Mouse (Mus musculus) large intestine, adult 2 months (tissue): ENCODE measurements around the gene Serhl. TPM values are rescaled to one million over a fixed set of nuclear protein-coding genes. Genes with fewer than 3 reads are reported as not detected.
"Not testable (repeated sequence)": the region's sequence is repeated elsewhere in the genome, so short reads cannot be mapped to it uniquely, and the experiment has no call there.

Experiments used
- DNase-seq: peaks from one replicate; pipeline ENCODE4 v3.0.0-alpha.2; 2012; ENCODE audit warnings: low read depth, low spot score
- WGBS: fragments of 180-500 bp; shearing (Covaris S2); methylation state at CpG from one replicate; pipeline ENCODE4 v1.1.7; 2018; 5-methylcytosine and 5-hydroxymethylcytosine counted together
- polyA plus RNA-seq: library from polyadenylated mRNA; depleted of rRNA; stranded (reverse); fragments of >200 nt; gene quantifications from 2 replicates; pipeline ENCODE4 v1.2.3, GENCODE M21; 2012; rRNA removed

Gene Serhl
- 118 and 174 TPM in 2 replicates for polyA plus RNA-seq

DNA sequence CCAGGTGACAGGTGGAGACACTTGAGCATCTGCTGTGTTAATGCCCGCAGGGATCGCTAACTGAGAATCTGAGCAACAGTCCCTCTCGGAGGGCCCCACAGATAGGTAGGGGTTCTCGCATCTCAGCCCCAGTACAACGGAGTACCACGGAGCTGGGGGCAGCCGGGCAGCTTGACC lies at the start of gene Serhl:
Gene Serhl, plus strand, starts transcription at position 78 of the 177 bp plus-strand sequence.
- WGBS, result 62% methylated on average over 7 of the region's 7 CpGs
- no peak for DNase-seq

DNA sequence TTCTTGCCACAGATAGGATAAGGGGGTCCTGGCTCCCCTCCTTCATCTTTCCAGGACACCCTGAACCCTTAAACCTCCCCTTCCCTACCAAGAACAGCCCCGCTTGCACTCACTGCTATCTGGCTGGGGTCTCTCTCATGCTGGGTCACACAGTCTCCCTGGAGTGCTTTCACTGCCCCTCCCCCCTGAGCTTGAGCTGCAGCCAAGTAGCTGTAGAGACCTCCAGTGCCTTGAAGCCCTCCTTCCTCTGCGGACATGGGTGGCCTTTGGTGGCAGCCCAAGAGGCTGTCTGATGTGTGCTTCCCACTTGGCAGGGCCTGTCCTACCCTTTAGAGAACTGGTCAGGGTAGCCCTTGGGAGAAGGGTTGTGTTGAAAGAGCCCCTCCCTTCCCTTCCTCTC lies 49.1 kb upstream of the Serhl start:
- DNase-seq, result no peak
- 83% methylated on average over 2 of the region's 2 CpGs for WGBS

DNA sequence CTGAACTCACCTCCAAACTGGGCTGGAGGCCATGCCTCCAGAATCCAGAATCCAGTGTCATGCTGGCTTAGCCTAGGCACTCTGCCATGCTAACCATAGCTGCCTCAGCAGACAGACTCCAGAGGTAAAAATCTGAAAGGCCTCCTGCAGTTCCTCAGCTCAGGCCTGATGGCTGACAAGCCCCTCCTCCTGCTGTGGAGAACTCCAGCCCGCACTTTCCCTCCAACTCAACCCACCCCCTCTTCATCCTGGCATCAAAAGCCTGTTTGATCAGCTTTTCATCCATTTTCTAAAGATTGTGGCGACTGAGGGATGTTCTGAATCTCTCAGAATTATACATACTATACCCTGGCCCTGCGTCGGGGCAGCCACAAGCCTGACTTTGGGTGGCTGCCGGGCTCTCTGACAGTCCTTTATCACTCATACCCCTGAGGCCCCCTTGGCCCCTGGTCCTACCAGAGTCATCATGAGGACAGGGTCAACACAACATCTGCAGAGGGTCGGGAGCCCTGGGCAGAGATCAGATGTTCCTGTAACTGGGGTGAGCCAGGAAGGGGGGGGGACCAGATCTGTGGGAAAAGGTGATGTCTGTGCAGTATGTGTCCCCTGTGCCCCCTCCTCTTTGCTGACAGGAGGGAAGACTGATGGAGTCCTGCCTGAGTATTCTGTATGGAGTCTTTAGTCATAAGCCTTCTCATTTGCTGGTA lies 46.5 kb upstream of the Serhl start:
- no peak for DNase-seq
- 55% methylated on average over 6 of the region's 6 CpGs for WGBS

DNA sequence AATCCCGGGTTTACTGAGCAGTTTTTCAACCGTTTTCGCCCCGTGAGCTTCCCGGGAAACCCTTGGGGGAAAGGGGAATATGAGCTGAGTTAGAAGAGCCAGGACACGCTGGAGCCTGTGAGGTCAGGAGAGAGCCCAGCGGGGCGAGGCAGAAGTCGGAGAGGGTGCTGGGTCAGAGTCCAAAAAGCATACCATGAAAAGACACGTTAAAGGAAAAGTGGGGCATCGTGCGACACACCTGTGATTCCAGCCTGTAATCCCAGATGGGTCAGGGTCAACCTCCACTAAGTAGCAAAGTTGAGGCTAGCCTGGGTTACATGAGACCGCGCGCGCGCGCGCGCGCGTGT lies 46.0 kb upstream of the Serhl start:
- WGBS, result 55% methylated on average over 22 of the region's 22 CpGs
- no peak for DNase-seq

DNA sequence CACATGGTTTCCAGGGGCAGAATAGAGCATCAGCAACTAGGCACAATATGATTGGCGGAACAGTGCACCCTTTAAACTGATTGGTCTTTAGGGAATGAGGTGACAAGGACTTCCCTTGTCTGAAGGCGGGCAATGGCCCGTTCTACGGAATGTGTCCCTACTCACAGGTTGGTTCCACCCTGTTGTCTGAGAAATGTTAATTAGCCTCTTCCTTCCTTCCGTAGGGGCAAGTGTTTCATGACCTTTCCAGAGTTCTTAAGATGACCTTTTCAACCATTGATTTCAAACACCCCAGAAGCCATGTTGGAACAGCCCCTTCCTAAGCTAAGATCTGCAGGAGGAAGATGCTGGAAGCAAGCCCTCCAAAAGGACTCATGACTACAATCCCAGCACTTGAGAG lies 43.7 kb upstream of the Serhl start:
- not testable (repeated sequence) for DNase-seq
- 90% methylated on average over 5 of the region's 5 CpGs for WGBS

DNA sequence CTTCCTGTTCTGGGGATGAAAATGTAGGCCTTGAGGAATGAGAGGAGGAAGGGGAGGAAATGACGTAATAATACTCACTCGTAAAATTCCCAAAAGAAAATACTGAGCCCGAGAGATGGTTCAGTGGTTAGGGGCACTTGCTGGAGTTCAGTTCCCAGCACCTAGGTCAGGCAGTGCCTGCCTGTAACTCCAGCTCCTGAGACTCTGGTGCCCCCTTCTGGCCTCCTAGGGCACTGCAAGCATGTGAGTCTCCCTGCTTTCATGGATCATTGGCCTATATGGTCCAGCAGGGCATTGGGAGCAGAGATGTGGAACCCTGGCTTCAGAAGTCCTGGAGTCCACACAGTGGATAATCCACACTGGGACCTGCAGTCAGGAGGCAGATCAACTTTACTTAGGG lies 43.0 kb upstream of the Serhl start:
- 96% methylated on average over 3 of the region's 3 CpGs for WGBS
- DNase-seq, result no peak

DNA sequence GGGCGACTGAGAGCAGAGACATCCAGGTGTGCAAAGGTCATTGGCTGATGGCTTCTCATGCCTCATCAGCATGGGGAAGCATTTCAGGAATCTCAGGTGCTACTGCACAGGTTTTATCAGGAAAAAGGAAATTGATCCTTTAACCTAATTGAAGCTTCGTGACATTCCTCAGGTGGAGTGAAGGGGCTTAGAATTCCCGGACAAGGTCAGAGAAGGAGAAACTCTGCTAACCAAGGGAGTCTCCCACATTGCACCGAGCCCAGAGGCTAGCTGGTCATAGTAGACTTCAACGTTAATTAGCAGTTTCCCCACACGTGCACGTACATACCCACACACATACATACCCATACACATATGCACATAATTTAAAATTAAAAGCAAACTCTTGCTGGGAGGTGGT lies 42.6 kb upstream of the Serhl start:
- no peak for DNase-seq
- 84% methylated on average over 7 of the region's 7 CpGs for WGBS

DNA sequence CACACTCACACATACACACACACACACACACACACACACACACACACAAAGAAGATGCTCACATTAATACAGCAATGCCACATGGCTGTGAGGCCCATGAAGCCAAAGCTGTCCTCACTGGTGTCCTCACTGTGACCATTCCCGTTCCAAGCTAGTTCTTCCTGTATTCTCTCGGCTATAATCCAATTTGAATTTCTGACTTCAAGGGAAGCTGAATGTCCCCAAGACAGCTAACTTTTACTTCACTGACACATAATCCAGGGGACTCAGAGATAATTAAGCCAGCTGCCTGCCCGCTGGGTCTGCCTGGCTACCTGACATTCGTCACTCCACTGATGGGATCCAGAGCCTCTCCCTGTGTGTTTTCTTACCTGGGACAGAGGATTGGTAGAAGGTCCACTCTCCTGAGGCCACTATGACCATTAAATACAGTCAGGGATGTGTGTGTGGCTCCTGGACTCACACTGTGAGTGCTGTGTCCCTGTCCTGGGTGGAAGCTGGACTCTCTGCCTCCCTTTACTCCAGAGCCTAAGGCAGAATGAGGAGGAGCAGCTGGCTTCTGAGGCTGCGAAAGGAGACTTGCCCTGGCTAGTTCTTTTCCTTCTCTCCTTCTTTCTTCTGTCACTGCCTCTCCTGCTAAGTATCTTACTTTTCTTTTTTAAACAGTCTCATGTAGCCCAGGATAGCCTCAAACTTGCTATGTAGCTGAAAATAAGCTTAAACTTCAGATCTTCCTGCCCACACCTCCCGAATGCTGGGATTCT lies 36.8 kb upstream of the Serhl start:
- 89% methylated on average over 6 of the region's 6 CpGs for WGBS
- DNase-seq, result no peak

DNA sequence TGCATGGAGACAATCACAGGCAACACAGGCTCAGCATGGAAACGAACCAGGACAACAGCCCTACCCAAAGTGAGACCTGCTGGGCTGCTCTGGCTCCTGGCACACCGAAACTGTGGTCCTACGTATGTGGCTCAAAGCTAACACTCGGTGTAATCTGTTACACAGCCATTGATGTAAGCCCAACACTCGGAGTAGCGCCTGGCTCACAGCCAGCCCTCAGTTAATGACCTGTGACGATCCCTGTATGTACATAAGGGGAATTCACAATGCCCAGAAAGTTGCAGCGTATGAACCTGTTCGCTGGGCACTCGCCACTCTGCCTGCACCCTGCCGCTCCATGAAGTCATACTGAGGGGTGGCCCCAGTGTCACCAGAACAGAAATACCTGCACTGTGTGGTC lies 36.0 kb upstream of the Serhl start:
- no peak for DNase-seq
- 26% methylated on average over 11 of the region's 11 CpGs for WGBS

DNA sequence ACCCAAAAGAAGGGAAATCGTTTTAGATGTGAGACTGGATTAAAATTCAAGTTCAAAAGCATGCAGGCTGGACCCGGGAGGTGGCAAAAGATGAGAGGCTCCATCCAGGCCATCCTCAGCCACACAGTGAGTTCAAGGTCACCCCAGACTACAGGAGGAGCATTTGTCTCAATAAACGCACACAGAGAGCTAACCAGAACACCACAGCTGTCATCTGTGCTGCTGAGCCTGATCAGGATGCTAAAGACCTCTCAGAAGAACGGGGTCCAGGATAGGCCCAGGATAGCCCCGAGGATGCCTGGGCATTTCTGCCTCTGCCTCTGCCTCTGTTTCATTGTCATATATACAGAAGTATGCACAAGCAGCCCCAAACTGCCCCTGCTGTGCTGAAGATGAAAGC lies 33.7 kb upstream of the Serhl start:
- 55% methylated on average over 5 of the region's 5 CpGs for WGBS

DNA sequence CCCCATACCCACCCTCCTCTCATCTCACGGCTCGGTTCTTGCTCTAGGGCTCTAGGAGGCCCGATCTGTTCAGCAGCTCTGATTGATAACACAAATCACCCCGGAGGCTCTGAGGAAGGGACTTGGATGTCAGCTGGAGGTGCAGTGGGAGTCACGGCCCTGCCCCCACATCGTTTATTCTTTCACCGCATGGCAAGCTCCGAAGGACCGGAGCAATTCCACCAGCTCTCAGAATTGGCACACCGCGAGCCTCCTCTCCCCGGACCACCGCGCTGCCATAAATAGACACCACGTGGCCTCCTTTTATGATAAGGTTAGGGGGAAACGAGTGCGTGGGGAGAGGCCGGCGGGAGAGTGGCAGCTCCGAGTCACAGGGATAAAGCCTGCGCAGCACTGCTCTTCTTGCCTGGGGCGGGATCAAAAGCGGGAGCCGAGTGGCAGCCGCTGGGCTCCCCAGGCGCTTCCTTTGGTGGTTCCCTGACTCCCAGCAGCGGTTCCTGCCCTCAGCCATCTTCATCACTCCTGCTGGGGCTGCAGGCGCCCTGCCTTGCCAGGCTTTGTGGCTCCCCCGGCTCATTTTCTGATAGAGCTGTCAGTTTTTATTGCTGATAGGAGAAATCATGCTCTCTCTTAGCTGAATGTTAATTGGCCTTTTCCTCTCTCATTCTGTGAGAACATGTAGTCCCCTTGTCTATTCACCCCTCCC lies 32.8 kb upstream of the Serhl start:
- 1% methylated on average over 29 of the region's 29 CpGs for WGBS
- no peak for DNase-seq

More for the DNA sequence above, 33.7 kb upstream of the Serhl start:
- DNase-seq, result no peak

DNA sequence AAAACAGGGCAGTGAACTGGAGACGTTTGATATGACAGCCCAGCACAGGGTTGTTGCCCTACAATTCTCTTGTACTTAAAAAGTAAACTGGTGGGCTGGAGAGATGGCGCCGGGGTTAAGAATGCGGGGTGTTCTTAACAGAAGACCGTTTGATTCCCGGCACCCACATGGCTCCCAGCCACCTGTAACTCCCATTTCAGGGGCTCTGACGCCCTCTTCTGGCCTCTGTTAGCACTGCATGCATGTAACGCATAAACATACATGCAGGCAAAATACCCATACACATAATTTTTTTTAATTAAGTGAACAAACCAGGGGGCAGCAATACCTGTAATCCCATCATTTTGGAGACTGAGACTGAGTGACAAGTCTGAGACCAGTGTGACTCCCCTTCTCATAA lies 31.8 kb upstream of the Serhl start:
- no peak for DNase-seq
- 78% methylated on average over 8 of the region's 8 CpGs for WGBS

DNA sequence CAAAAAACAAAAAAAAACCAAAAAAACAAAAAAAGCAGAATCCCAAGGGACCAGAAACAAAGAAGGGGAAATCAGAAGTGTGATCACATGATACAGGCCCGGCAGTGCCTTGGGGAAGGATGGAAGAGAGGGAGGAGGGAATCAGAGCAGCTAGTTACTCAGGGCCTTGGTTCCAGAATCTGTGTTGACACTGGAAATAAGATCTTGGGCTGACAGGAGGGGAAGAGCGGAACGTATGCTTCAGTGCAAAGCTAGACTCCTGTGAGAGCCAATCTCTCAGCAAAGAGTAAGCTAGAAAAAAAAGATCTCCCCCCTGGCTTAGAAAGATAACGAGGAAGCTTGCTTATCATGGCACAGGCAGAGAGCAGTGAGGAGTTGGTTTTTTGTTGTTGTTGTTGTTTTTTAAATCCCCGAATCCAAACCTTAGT lies 30.1 kb upstream of the Serhl start:
- WGBS, result 73% methylated on average over 5 of the region's 5 CpGs
- no peak for DNase-seq

DNA sequence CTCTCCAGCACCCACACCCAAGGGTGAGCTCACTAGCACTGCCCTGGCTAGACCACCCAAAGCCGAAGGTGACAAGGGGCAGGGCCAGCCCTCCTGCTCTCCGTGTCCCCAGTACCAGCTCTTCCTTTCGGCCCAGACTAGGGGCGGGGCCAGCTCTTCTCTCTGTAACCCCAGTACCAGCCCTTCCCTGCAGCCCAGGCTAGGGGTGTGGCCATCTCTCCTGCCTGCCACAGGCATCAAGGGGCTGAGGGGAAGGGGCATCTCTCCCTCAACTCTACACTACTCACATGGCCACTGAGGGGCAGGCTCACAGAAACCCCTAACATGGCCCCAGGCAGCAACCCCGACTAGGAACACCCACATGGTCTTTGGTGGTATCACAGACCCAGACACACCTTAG lies 27.6 kb upstream of the Serhl start:
- 16% methylated on average over 5 of the region's 5 CpGs for WGBS
- no peak for DNase-seq

DNA sequence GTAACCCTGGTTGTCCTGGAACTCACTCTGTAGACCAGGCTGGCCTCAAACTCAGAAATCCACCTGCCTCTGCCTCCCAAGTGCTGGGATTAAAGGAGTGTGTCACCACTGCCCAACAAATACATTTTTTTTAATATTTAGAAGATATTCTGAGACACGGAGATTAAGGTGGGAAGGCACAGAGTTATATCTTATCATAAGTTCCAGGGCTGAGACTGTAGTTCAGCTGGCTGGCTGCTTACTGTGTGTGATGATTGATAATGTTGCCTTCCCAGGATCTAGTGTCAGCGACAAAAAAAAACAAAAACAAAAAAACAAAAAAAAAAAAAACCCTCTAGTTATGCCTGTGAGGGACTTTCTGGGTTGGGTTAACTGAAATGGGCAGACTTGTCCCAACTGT lies 26.7 kb upstream of the Serhl start:
- WGBS, result 93% methylated on average over 2 of the region's 2 CpGs
- not testable (repeated sequence) for DNase-seq

DNA sequence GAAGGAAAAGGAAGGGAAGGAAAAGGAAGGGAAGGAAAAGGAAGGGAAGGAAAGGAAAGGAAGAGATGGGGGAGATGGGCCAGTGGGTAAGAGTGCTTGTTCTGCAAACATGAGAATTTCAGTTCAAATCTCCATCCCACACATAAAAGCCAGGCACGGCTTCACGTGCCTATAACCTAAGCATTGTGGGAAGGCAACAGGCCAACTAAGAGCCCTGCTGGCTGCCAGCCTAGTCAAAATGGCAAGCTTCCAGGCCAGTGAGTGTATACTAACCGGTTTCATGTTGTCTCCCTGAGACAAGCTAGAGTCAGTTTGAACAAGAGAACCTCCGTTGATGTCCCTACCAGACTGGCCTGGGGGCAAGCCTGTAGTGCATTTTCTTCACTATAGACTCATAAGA lies 23.8 kb upstream of the Serhl start:
- 11% methylated on average over 4 of the region's 4 CpGs for WGBS
- peak; percentile 51 for DNase-seq

DNA sequence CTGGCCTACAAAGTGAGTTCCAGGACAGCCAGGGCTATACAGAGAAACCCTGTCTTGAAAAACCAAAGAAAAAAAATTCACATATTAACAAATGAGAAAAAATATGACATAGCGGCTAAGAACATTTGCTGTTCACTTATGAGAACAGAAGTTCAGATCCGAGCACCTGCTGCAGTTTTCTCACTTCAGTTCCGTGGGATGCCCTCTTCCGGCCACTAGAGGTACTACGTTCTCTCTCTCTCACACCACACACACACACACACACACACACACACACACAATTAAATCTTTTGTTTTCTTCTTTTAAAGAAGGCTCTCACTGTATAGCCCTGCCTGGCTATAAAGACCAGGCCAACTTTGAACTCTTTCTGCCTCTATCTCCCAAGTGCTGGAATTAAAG lies 21.0 kb upstream of the Serhl start:
- no peak for DNase-seq
- WGBS, result 93% methylated on average over 5 of the region's 5 CpGs

DNA sequence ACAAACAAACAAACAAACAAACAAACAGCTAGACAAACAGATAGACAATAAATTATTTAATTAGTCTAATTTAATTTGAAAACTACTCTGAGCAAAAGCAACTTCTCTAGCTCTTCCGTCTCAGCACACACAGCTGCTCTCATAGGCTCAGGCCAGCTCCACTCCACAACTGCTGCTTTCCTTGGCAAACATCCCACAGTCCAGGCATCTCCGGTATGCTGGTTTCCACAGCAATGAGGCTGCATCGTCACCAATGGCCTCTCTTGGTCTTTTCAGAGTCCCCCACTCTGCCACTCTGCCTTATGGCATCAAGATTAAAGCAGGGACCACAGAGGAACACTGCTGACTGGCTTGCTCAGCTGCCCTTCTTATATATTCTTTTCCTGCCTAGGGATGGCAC lies 18.4 kb upstream of the Serhl start:
- WGBS, result 54% methylated on average over 3 of the region's 3 CpGs
- DNase-seq, result no peak

DNA sequence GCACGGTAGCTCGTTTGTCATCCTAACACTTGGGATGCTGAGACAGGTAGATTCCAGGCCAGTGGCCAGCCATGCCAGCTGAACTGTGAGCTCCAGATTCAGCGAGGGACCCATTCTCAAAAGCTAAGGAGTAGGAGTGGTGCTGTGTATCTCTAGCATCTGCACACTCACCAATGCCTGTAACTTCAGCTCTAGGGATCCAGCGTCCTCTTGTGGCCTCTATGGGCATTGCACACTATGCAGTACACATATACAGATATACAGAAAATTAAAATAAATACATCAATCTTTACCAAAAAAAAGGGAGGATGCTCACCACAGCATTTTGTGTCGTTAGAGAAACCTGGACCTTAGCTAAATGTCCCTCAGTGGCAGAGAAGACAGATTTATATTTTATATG lies 17.6 kb upstream of the Serhl start:
- 82% methylated on average over 5 of the region's 5 CpGs for WGBS
- no peak for DNase-seq

DNA sequence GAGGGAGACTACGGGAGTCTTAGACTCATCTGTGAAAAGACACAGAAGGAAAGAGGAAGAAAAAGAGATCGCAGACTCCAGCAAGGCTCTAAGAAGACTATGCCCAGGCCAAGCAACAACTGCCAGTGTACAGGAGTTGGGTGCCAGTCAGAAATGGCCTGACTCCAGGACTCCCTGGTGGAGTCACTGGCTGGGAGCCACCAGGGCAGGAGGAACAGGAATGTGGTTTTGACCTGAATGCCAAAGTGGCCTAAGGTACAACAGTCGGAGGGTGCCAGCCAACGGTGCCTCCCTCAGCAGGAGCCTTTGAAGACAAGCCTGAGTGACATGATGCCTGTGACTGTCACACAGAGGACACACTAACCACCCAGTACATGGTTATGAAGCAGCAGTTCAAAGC lies 15.1 kb upstream of the Serhl start:
- DNase-seq, result no peak
- 48% methylated on average over 4 of the region's 4 CpGs for WGBS
